Mouse (Mus musculus) C2C12 (cell line): ENCODE results near the gene Dolk. TPM values are rescaled to one million over a fixed set of nuclear protein-coding genes. Genes with fewer than 3 reads are reported as not detected.

Experiments
- H3K27me3 ChIP-seq: one replicate; pipeline ENCODE4 v1.6.1; 2011; ENCODE audit not compliant: control insufficient read depth, insufficient read depth, insufficient read length
- H3K36me3 ChIP-seq: one replicate; pipeline ENCODE4 v1.6.1; 2011; ENCODE audit not compliant: control insufficient read depth, insufficient read depth
- H3K4me3 ChIP-seq: one replicate; pipeline ENCODE4 v1.5.1; 2011; ENCODE audit warnings: mild to moderate bottlenecking, control low read depth; ENCODE audit not compliant: poor library complexity, insufficient read depth, severe bottlenecking
- H3K79me2 ChIP-seq: one replicate; pipeline ENCODE4 v1.6.1; 2011; ENCODE audit not compliant: control insufficient read depth, insufficient read depth
- H3K79me3 ChIP-seq: one replicate; pipeline ENCODE4 v1.6.1; 2011; ENCODE audit warnings: low read depth, control low read depth
- H3ac ChIP-seq: one replicate; pipeline ENCODE3; 2011; ENCODE audit warnings: low read depth; ENCODE audit not compliant: control insufficient read depth, insufficient read length
- CEBPB ChIP-seq: IDR thresholded peaks from one replicate; pipeline ENCODE4 v1.6.1; 2011; ENCODE audit warnings: low read depth, mild to moderate bottlenecking, control low read depth, moderate library complexity
- CTCF ChIP-seq: IDR thresholded peaks from one replicate; pipeline ENCODE4 v1.5.1; 2011; ENCODE audit not compliant: control insufficient read depth, insufficient read depth, insufficient read length
- FOSL1 ChIP-seq: IDR thresholded peaks from one replicate; pipeline ENCODE4 v1.8.0; 2011; ENCODE audit warnings: mild to moderate bottlenecking, low read length; ENCODE audit not compliant: poor library complexity, insufficient read depth, severe bottlenecking
- MAX ChIP-seq: IDR thresholded peaks from one replicate; pipeline ENCODE4 v1.6.1; 2011; ENCODE audit warnings: mild to moderate bottlenecking, control low read depth
- MYOD1 ChIP-seq: IDR thresholded peaks from one replicate; pipeline ENCODE4 v1.6.1; 2011; ENCODE audit warnings: low read depth; ENCODE audit not compliant: control insufficient read depth, insufficient read length
- MYOG ChIP-seq: IDR thresholded peaks from one replicate; pipeline ENCODE4 v1.6.1; 2011; ENCODE audit not compliant: control insufficient read depth, insufficient read length; ENCODE audit errors: extremely low read depth
- USF1 ChIP-seq: IDR thresholded peaks from one replicate; pipeline ENCODE4 v1.6.1; 2011; ENCODE audit warnings: low read depth, mild to moderate bottlenecking, control low read depth, moderate library complexity
- polyA plus RNA-seq: library from polyadenylated mRNA; unstranded; fragments of >200 nt; fragmentation: generic; extraction: Trizol; gene quantifications from one replicate; pipeline ENCODE4 v1.2.1, GENCODE M21; 2012; ENCODE audit warnings: missing spikeins

Dolk gene
- polyA plus RNA-seq, 1 experiment: 28.3 TPM

- TF ChIP-seq USF1 (no peak), FOSL1 (no peak), MYOD1 (no peak), MYOG (no peak), MAX (no peak), CTCF (no peak), CEBPB (no peak)
- Histone ChIP-seq H3K79me3 (peaks cover 9% of the 10 kb centered on the region), H3ac (no peak overlapping the region), H3K79me2 (peaks cover 11% of the 10 kb centered on the region), H3K36me3 (peaks cover 86% of the 10 kb centered on the region), H3K4me3 (no peak overlapping the region), H3K27me3 (no peaks in the 10 kb centered on the region)
These were observed 13.8 kb upstream of the Dolk start for GRCm38 (mm10) chr2:30299966-30300365.

- peaks cover 15% of the 10 kb centered on the region for H3K79me2 ChIP-seq
- no peak overlapping the region for H3ac ChIP-seq
- H3K36me3 ChIP-seq: peaks cover 82% of the 10 kb centered on the region
- H3K27me3 ChIP-seq: no peaks in the 10 kb centered on the region
- no peak overlapping the region for H3K4me3 ChIP-seq
- peaks cover 10% of the 10 kb centered on the region for H3K79me3 ChIP-seq
- TF ChIP-seq MYOD1 (no peak), FOSL1 (no peak), USF1 (no peak)
These were observed 13.4 kb upstream of the Dolk start for GRCm38 (mm10) chr2:30299525-30299924.

- Histone ChIP-seq H3K27me3 (no peaks in the 10 kb centered on the region), H3K79me3 (peaks cover 58% of the 10 kb centered on the region), H3ac (peak overlapping the region; percentile 98), H3K79me2 (peaks cover 81% of the 10 kb centered on the region), H3K4me3 (peak overlapping the region; percentile 94), H3K36me3 (peaks cover 19% of the 10 kb centered on the region)
- TF ChIP-seq MAX (no peak), USF1 (no peak), MYOG (no peak), MYOD1 (no peak)
These were observed 866 bp upstream of the Dolk start for GRCm38 (mm10) chr2:30287027-30287373.

GRCm38 (mm10) chr2:30285416-30286181 lies 535 bp downstream of the Dolk start:
- Histone ChIP-seq H3ac (peak overlapping the region; percentile 98), H3K36me3 (peaks cover 18% of the 10 kb centered on the region), H3K79me2 (peaks cover 67% of the 10 kb centered on the region), H3K27me3 (no peaks in the 10 kb centered on the region), H3K4me3 (peak overlapping the region; percentile 94), H3K79me3 (peaks cover 47% of the 10 kb centered on the region)
- no peak for TF ChIP-seq FOSL1
- TF ChIP-seq CEBPB: no peak
- TF ChIP-seq MYOD1: no peak
- TF ChIP-seq MAX: peak; percentile 9

GRCm38 (mm10) chr2:30285004-30285403 lies 1.1 kb downstream of the Dolk start:
- H3K4me3 ChIP-seq: peak overlapping the region; percentile 94
- no peak for TF ChIP-seq CTCF
- no peak for TF ChIP-seq MAX
- no peak for TF ChIP-seq MYOG
- no peak for TF ChIP-seq CEBPB
- no peak for TF ChIP-seq MYOD1
- TF ChIP-seq USF1: no peak
- no peak for TF ChIP-seq FOSL1
- peaks cover 61% of the 10 kb centered on the region for H3K79me2 ChIP-seq
- no peak overlapping the region for H3ac ChIP-seq
- no peaks in the 10 kb centered on the region for H3K27me3 ChIP-seq
- peaks cover 41% of the 10 kb centered on the region for H3K79me3 ChIP-seq
- H3K36me3 ChIP-seq: peaks cover 12% of the 10 kb centered on the region

- no peak overlapping the region for H3ac ChIP-seq
- peaks cover 43% of the 10 kb centered on the region for H3K79me2 ChIP-seq
- H3K36me3 ChIP-seq: no peaks in the 10 kb centered on the region
- TF ChIP-seq MYOG (no peak), FOSL1 (no peak), CTCF (no peak), CEBPB (no peak), USF1 (no peak), MYOD1 (no peak), MAX (no peak)
- no peak overlapping the region for H3K4me3 ChIP-seq
- H3K27me3 ChIP-seq: no peaks in the 10 kb centered on the region
- peaks cover 27% of the 10 kb centered on the region for H3K79me3 ChIP-seq
These were observed 2.9 kb downstream of the Dolk start for GRCm38 (mm10) chr2:30283193-30283592.
